Mouse (Mus musculus): ENCODE measurements around the gene Tnfrsf8. TPM values are rescaled to one million over a fixed set of nuclear protein-coding genes. Genes with fewer than 3 reads are reported as not detected.
A peak's percentile ranks its signal among the peaks of the same experiment; 100 is the strongest.

Tnfrsf8 gene
- polyA plus RNA-seq, 1 experiment from 2014 or later, result 0.05 TPM

GRCm38 (mm10) chr4:145300210-145300927 lies 14.6 kb downstream of the Tnfrsf8 start:
- Histone ChIP-seq H3K9ac (replicated peaks; ENCODE audit: low read depth) (no peak overlapping the region), H3K27ac (ENCODE audit: low read length) (no peak overlapping the region), H3K4me2 (replicated peaks; ENCODE audit: low read depth, low read length) (no peak overlapping the region), H3K27me3 (replicated peaks; ENCODE audit: insufficient read depth, low read length) (no peaks in the 10 kb centered on the region), H3K4me1 (ENCODE audit: insufficient read depth, low read depth, low read length) (no peaks in the 10 kb centered on the region), H3K4me3 (ENCODE audit: low read depth, low read length) (no peak overlapping the region), H3K9me3 (ENCODE audit: low read length) (no peaks in the 10 kb centered on the region), H3K36me3 (ENCODE audit: insufficient read depth, low read length) (no peaks in the 10 kb centered on the region)
- peak; percentile 33 for ATAC-seq
- WGBS, result 30% methylated on average over 11 of the region's 12 CpGs
- peak; percentile 31 for DNase-seq (ENCODE audit: low spot score)
- TF ChIP-seq CTCF (IDR thresholded peaks at IDR 0.05), result no peak
- TF ChIP-seq EP300 (IDR thresholded peaks at IDR 0.05), result no peak

- Histone ChIP-seq H3K4me3 (ENCODE audit: low read depth, low read length) (no peak overlapping the region), H3K27ac (ENCODE audit: low read length) (no peak overlapping the region), H3K9ac (replicated peaks; ENCODE audit: low read depth) (no peak overlapping the region), H3K9me3 (ENCODE audit: low read length) (no peaks in the 10 kb centered on the region), H3K4me2 (replicated peaks; ENCODE audit: low read depth, low read length) (no peak overlapping the region), H3K4me1 (ENCODE audit: insufficient read depth, low read depth, low read length) (no peaks in the 10 kb centered on the region), H3K27me3 (replicated peaks; ENCODE audit: insufficient read depth, low read length) (no peaks in the 10 kb centered on the region), H3K36me3 (ENCODE audit: insufficient read depth, low read length) (no peaks in the 10 kb centered on the region)
- TF ChIP-seq EP300 (IDR thresholded peaks at IDR 0.05) (no peak), CTCF (IDR thresholded peaks at IDR 0.05) (no peak)
- ATAC-seq (no peak), DNase-seq (ENCODE audit: low spot score) (no peak)
- WGBS, result 88% methylated on average over 8 of the region's 8 CpGs
These were observed 15.6 kb downstream of the Tnfrsf8 start for GRCm38 (mm10) chr4:145299355-145299754.

GRCm38 (mm10) chr4:145298846-145299245 lies 16.1 kb downstream of the Tnfrsf8 start:
- Histone ChIP-seq H3K4me1 (ENCODE audit: insufficient read depth, low read depth, low read length) (no peaks in the 10 kb centered on the region), H3K36me3 (ENCODE audit: insufficient read depth, low read length) (no peaks in the 10 kb centered on the region), H3K4me3 (ENCODE audit: low read depth, low read length) (no peak overlapping the region), H3K27ac (ENCODE audit: low read length) (no peak overlapping the region), H3K9ac (replicated peaks; ENCODE audit: low read depth) (no peak overlapping the region), H3K9me3 (ENCODE audit: low read length) (no peaks in the 10 kb centered on the region), H3K27me3 (replicated peaks; ENCODE audit: insufficient read depth, low read length) (no peaks in the 10 kb centered on the region), H3K4me2 (replicated peaks; ENCODE audit: low read depth, low read length) (no peak overlapping the region)
- WGBS, result 85% methylated on average over 7 of the region's 7 CpGs
- ATAC-seq (no peak), DNase-seq (ENCODE audit: low spot score) (no peak)
- TF ChIP-seq CTCF (IDR thresholded peaks at IDR 0.05) (no peak), EP300 (IDR thresholded peaks at IDR 0.05) (no peak)

DNA sequence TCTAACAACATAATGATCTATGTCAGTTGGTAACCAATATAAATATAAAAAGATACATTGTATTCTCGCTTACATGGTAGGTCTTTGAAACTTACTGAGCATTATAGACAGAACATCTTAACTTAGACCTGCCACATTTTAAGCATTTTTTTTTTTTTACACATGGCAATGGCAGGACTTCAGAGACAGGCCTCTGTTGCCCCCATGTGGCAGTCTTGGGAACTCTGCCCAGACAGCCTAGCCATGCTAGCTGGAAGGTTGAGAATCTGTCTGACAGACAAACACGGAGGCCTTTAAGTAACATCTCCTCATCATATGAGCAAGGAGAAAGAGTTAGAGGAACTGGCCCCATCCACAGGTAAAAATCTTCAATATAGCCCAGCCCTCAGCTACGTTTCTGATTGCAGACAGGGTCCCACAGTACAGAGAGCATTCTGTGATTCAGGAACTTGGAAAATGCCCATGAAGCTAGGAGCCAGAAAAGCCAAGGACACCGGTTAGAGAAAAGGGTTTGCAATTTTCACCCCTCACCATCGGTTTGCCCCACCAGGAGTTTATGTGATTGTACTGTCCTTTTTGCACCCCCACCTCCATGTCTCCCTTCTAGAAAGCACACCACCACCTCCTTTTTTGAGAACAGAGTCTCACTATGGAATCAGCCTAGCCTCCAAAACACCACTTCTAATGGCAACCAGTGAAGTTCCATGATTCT lies 19.2 kb downstream of the Tnfrsf8 start:
- Histone ChIP-seq H3K4me3 (ENCODE audit: low read depth, low read length) (no peak overlapping the region), H3K4me1 (ENCODE audit: insufficient read depth, low read depth, low read length) (no peaks in the 10 kb centered on the region), H3K27ac (ENCODE audit: low read length) (no peak overlapping the region), H3K27me3 (replicated peaks; ENCODE audit: insufficient read depth, low read length) (no peaks in the 10 kb centered on the region), H3K9me3 (ENCODE audit: low read length) (no peaks in the 10 kb centered on the region), H3K36me3 (ENCODE audit: insufficient read depth, low read length) (no peaks in the 10 kb centered on the region), H3K9ac (replicated peaks; ENCODE audit: low read depth) (no peak overlapping the region), H3K4me2 (replicated peaks; ENCODE audit: low read depth, low read length) (no peak overlapping the region)
- peak; percentile 81 for TF ChIP-seq CTCF (IDR thresholded peaks at IDR 0.05)
- no peak for TF ChIP-seq EP300 (IDR thresholded peaks at IDR 0.05)
- DNase-seq (ENCODE audit: low spot score), result peak; percentile 65
- ATAC-seq, result no peak
- 42% methylated on average over 5 of the region's 5 CpGs for WGBS

DNA sequence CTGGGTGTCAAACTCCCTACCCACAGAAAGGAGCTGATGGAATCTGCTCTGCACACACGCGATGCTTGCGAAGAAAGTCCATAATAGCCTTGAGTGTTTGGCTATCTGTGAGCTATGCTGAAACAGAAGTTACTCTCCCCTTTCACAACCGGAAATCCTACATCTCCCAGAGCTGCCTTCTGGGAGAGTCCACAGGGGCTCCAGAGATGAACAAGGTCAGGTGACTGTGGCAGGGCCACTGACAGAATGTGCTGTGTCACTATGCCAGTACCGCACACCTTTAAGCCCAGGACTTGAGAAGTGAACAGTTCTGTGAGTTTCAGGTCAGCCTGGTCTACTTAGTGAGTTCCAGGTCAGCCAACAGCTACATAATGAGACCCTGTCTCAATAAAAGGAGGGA lies 20.4 kb downstream of the Tnfrsf8 start:
- DNase-seq (ENCODE audit: low spot score) (no peak), ATAC-seq (no peak)
- H3K9ac ChIP-seq (replicated peaks; ENCODE audit: low read depth), result no peak overlapping the region
- H3K4me3 ChIP-seq (ENCODE audit: low read depth, low read length), result no peak overlapping the region
- WGBS, result 80% methylated on average over 5 of the region's 5 CpGs
- no peaks in the 10 kb centered on the region for H3K9me3 ChIP-seq (ENCODE audit: low read length)
- H3K4me1 ChIP-seq (ENCODE audit: insufficient read depth, low read depth, low read length), result no peaks in the 10 kb centered on the region
- H3K4me2 ChIP-seq (replicated peaks; ENCODE audit: low read depth, low read length), result no peak overlapping the region
- no peak overlapping the region for H3K27ac ChIP-seq (ENCODE audit: low read length)
- no peaks in the 10 kb centered on the region for H3K36me3 ChIP-seq (ENCODE audit: insufficient read depth, low read length)
- H3K27me3 ChIP-seq (replicated peaks; ENCODE audit: insufficient read depth, low read length), result no peaks in the 10 kb centered on the region
- TF ChIP-seq EP300 (IDR thresholded peaks at IDR 0.05) (no peak), CTCF (IDR thresholded peaks at IDR 0.05) (no peak)

DNA sequence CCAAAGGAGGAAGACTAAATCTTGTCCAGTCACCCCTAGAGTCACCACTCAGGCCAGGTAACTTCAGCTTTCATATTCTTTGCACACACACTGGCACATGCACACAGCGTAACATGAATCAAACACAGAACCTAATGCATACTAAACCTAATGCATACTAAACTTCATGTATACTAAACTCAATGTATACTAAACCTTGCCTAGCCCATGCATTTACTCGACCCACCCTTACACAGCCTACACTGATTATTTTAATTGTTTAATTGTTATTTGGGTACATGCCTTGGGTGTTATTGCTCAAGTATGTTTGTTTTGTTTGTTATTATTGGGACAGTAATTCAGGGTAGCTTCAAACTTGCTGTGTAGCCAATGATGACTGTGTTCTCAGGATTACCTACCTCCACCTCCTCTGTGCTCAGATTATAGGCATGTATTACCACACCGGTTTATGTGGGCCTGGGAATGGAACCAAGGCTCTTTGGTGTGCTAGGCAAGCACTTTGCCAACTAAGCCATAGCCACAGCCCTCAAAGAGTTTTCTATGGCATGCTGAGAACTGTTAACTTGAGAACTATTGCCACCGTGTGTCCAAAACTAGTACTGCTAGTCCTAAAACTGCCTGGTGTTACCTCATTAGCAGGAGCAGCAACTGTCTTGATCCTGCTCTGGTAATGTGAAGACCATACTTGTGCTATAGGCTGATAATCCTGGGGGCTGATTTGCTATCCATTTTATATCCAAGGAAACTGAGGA lies 28.4 kb downstream of the Tnfrsf8 start:
- Histone ChIP-seq H3K27me3 (replicated peaks; ENCODE audit: insufficient read depth, low read length) (no peaks in the 10 kb centered on the region), H3K4me1 (ENCODE audit: insufficient read depth, low read depth, low read length) (no peaks in the 10 kb centered on the region), H3K4me3 (ENCODE audit: low read depth, low read length) (no peak overlapping the region), H3K36me3 (ENCODE audit: insufficient read depth, low read length) (no peaks in the 10 kb centered on the region), H3K9ac (replicated peaks; ENCODE audit: low read depth) (no peak overlapping the region), H3K27ac (ENCODE audit: low read length) (no peak overlapping the region), H3K9me3 (ENCODE audit: low read length) (no peaks in the 10 kb centered on the region), H3K4me2 (replicated peaks; ENCODE audit: low read depth, low read length) (no peak overlapping the region)
- ATAC-seq (peak; percentile 69), DNase-seq (ENCODE audit: low spot score) (peak; percentile 84)
- TF ChIP-seq EP300 (IDR thresholded peaks at IDR 0.05), result no peak
- TF ChIP-seq CTCF (IDR thresholded peaks at IDR 0.05), result peak; percentile 95
- WGBS, result 41% methylated on average over 4 of the region's 4 CpGs

Measured in lung, postnatal 0 days (tissue).